Mouse (Mus musculus) heart, adult 2 months (tissue): ENCODE measurements at regions not wholly inside any gene's neighbourhood (a gene's known extent, or its start where the extent isn't known, plus 50 kb on each side); places are given as distances from the start of the nearest gene placed in this dataset.

ENCODE experiments used
- CTCF ChIP-seq: fragments of 200-600 bp; IDR thresholded peaks from 2 replicates; pipeline ENCODE4 v1.8.1; 2022; ENCODE audit warnings: antibody characterized with exemption, mild to moderate bottlenecking, moderate library complexity
- POLR2A ChIP-seq: fragments of 200-500 bp; IDR thresholded peaks from 2 replicates; pipeline ENCODE4 v1.6.1; 2011; ENCODE audit warnings: mild to moderate bottlenecking, low read depth, low read length, control low read depth; ENCODE audit not compliant: insufficient read depth

DNA sequence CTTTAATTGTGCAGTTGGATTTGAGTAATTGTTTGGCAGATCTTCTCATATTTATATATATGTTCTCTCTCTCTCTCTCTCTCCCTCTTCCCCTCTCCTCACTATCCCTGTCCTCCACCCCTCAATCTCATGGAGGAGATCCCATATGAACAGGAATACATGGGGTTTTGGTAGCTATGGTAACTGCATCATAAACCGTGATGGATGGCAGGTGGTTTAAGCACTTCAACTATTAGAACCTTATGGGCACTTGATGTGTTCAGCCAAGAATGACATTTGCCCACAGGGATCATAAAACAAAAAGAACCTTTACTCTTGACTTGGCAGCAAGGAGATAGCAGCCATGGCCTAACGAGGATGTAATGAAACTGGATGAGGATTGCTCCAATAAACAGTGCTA is 127.5 kb downstream of the Otol1 start:
- no peak for TF ChIP-seq CTCF
- TF ChIP-seq POLR2A: no peak
